Mouse (Mus musculus) CH12.LX (cell line): Measurements from ENCODE around the gene Soga1.

Experiments used
- CTCF ChIP-seq, 2 experiments: IDR thresholded peaks in 1 of 2; conservative IDR thresholded peaks in 1 of 2; 2 replicates each; pipeline ENCODE4 v1.5.1; 2011 to 2012; ENCODE audit warnings: low read depth in 2 of 2, low read length in 2 of 2, improper control_type of control experiment in 1 of 2, inconsistent platforms in 1 of 2, mild to moderate bottlenecking in 1 of 2, moderate library complexity in 1 of 2
- EP300 ChIP-seq: IDR thresholded peaks from 2 replicates; pipeline ENCODE4 v1.6.1; 2011; ENCODE audit warnings: low read length, improper control_type of control experiment
- HCFC1 ChIP-seq: IDR thresholded peaks from 2 replicates; pipeline ENCODE4 v1.6.1; 2012; ENCODE audit warnings: low read depth, mild to moderate bottlenecking, inconsistent platforms, low read length, improper control_type of control experiment
- IRF4 ChIP-seq: IDR thresholded peaks from 2 replicates; pipeline ENCODE4 v1.6.1; 2014; ENCODE audit warnings: low read depth, mild to moderate bottlenecking, inconsistent platforms, low read length, improper control_type of control experiment
- NRF1 ChIP-seq: IDR thresholded peaks from 2 replicates; pipeline ENCODE4 v1.6.1; 2014; ENCODE audit warnings: low read depth, mild to moderate bottlenecking, inconsistent platforms, low read length, improper control_type of control experiment, moderate library complexity
- PAX5 ChIP-seq: IDR thresholded peaks from 2 replicates; pipeline ENCODE4 v1.6.1; 2012; ENCODE audit warnings: low read length, inconsistent platforms, mixed read lengths
- POLR2A ChIP-seq: IDR thresholded peaks from 2 replicates; pipeline ENCODE4 v1.6.1; 2011; ENCODE audit warnings: low read depth, mild to moderate bottlenecking, improper control_type of control experiment, low read length
- USF1 ChIP-seq: IDR thresholded peaks from 2 replicates; pipeline ENCODE4 v1.6.1; 2014; ENCODE audit warnings: low read depth, mild to moderate bottlenecking, inconsistent platforms, low read length, improper control_type of control experiment

- TF ChIP-seq CTCF (conservative IDR thresholded peaks at IDR 0.05 in 1 of 2, IDR thresholded peaks at IDR 0.05 in 1 of 2; ENCODE audit: low read depth in 2 of 2, low read length in 2 of 2), result no peak
- no peak for TF ChIP-seq USF1
- no peak for TF ChIP-seq POLR2A
- no peak for TF ChIP-seq PAX5
- TF ChIP-seq HCFC1, result no peak
- TF ChIP-seq EP300, result no peak
- no peak for TF ChIP-seq IRF4
- TF ChIP-seq NRF1, result no peak
These were observed 43.7 kb downstream of the Soga1 start for GRCm38 (mm10) chr2:157035371-157035770.
